Mouse (Mus musculus): ENCODE measurements around the gene Snrpa1.

Snrpa1 gene

GRCm38 (mm10) chr7:66058703-66059102, at the start of gene Snrpa1:
Gene Snrpa1 (plus strand): TSS chr7:66059003.
- in situ Hi-C loops (cut with MboI; ENCODE audit: low pct_unique_long_range_greater_than_20kb in 1 of 2, low sequenced_read_pairs in 2 of 2, unreplicated experiment in 1 of 2) = loop anchor here (10.0 kb wide), 3 partner anchors 234 to 354 kb away; no protein-coding TSS in a partner anchor

- in situ Hi-C loops (cut with MboI; ENCODE audit: low pct_unique_long_range_greater_than_20kb in 1 of 2, low sequenced_read_pairs in 2 of 2, unreplicated experiment in 1 of 2) = no loop called here
Measured at GRCm38 (mm10) chr7:66010518-66010917, 48.3 kb upstream of the Snrpa1 start.

- in situ Hi-C loops (cut with MboI; ENCODE audit: low pct_unique_long_range_greater_than_20kb in 1 of 2, low sequenced_read_pairs in 2 of 2, unreplicated experiment in 1 of 2) = no loop called here
Measured at GRCm38 (mm10) chr7:66027747-66028146, 31.1 kb upstream of the Snrpa1 start.

GRCm38 (mm10) chr7:66028766-66029512, 29.9 kb upstream of the Snrpa1 start:
- in situ Hi-C loops (cut with MboI; ENCODE audit: low pct_unique_long_range_greater_than_20kb in 1 of 2, low sequenced_read_pairs in 2 of 2, unreplicated experiment in 1 of 2) = no loop called here

GRCm38 (mm10) chr7:66036809-66037208, 22.0 kb upstream of the Snrpa1 start:
- in situ Hi-C loops (cut with MboI; ENCODE audit: low pct_unique_long_range_greater_than_20kb in 1 of 2, low sequenced_read_pairs in 2 of 2, unreplicated experiment in 1 of 2) = no loop called here

- in situ Hi-C loops (cut with MboI; ENCODE audit: low pct_unique_long_range_greater_than_20kb in 1 of 2, low sequenced_read_pairs in 2 of 2, unreplicated experiment in 1 of 2) = no loop called here
Measured at GRCm38 (mm10) chr7:66038261-66038660, 20.5 kb upstream of the Snrpa1 start.

- in situ Hi-C loops (cut with MboI; ENCODE audit: low pct_unique_long_range_greater_than_20kb in 1 of 2, low sequenced_read_pairs in 2 of 2, unreplicated experiment in 1 of 2) = no loop called here
Measured at GRCm38 (mm10) chr7:66038730-66039129, 20.1 kb upstream of the Snrpa1 start.

- in situ Hi-C loops (cut with MboI; ENCODE audit: low pct_unique_long_range_greater_than_20kb in 1 of 2, low sequenced_read_pairs in 2 of 2, unreplicated experiment in 1 of 2) = no loop called here
Measured at GRCm38 (mm10) chr7:66040026-66040814, 18.6 kb upstream of the Snrpa1 start.

GRCm38 (mm10) chr7:66043552-66044459, 15.0 kb upstream of the Snrpa1 start, which contains the start of gene Gm45213:
Gene Gm45213 (plus strand): TSS chr7:66043602.
- in situ Hi-C loops (cut with MboI; ENCODE audit: low pct_unique_long_range_greater_than_20kb in 1 of 2, low sequenced_read_pairs in 2 of 2, unreplicated experiment in 1 of 2) = no loop called here

GRCm38 (mm10) chr7:66044617-66045016, 14.2 kb upstream of the Snrpa1 start:
- in situ Hi-C loops (cut with MboI; ENCODE audit: low pct_unique_long_range_greater_than_20kb in 1 of 2, low sequenced_read_pairs in 2 of 2, unreplicated experiment in 1 of 2) = no loop called here

GRCm38 (mm10) chr7:66046921-66047918, 11.6 kb upstream of the Snrpa1 start:
- in situ Hi-C loops (cut with MboI; ENCODE audit: low pct_unique_long_range_greater_than_20kb in 1 of 2, low sequenced_read_pairs in 2 of 2, unreplicated experiment in 1 of 2) = no loop called here

- in situ Hi-C loops (cut with MboI; ENCODE audit: low pct_unique_long_range_greater_than_20kb in 1 of 2, low sequenced_read_pairs in 2 of 2, unreplicated experiment in 1 of 2) = no loop called here
Measured at GRCm38 (mm10) chr7:66047975-66048374, 10.8 kb upstream of the Snrpa1 start.

- in situ Hi-C loops (cut with MboI; ENCODE audit: low pct_unique_long_range_greater_than_20kb in 1 of 2, low sequenced_read_pairs in 2 of 2, unreplicated experiment in 1 of 2) = no loop called here
Measured at GRCm38 (mm10) chr7:66048446-66049230, 10.2 kb upstream of the Snrpa1 start.

GRCm38 (mm10) chr7:66053946-66054483, 4.8 kb upstream of the Snrpa1 start:
- in situ Hi-C loops (cut with MboI; ENCODE audit: low pct_unique_long_range_greater_than_20kb in 1 of 2, low sequenced_read_pairs in 2 of 2, unreplicated experiment in 1 of 2) = loop anchor here (10.0 kb wide), 3 partner anchors 229 to 349 kb away; no protein-coding TSS in a partner anchor

GRCm38 (mm10) chr7:66055356-66055755, 3.4 kb upstream of the Snrpa1 start:
- in situ Hi-C loops (cut with MboI; ENCODE audit: low pct_unique_long_range_greater_than_20kb in 1 of 2, low sequenced_read_pairs in 2 of 2, unreplicated experiment in 1 of 2) = loop anchor here (10.0 kb wide), 3 partner anchors 231 to 351 kb away; no protein-coding TSS in a partner anchor

All from mouse embryonic stem cell (cell line).